Mouse (Mus musculus): Measurements from ENCODE around the gene Cnot6l. TPM values are rescaled to one million over a fixed set of nuclear protein-coding genes. Genes with fewer than 3 reads are reported as not detected.

Cnot6l gene
- polyA plus RNA-seq, 1 experiment from 2014 or later: 17.6 TPM

- Histone ChIP-seq H3K4me2 (no peak overlapping the region), H3K9ac (no peak overlapping the region), H3K27me3 (replicated peaks) (no peaks in the 10 kb centered on the region), H3K27ac (ENCODE audit: poor library complexity, severe bottlenecking) (no peak overlapping the region), H3K4me1 (replicated peaks) (no peaks in the 10 kb centered on the region), H3K36me3 (no peaks in the 10 kb centered on the region), H3K4me3 (no peak overlapping the region), H3K9me3 (replicated peaks) (no peaks in the 10 kb centered on the region)
- WGBS: 86% methylated on average over 1 of the region's 1 CpGs
- ATAC-seq (ENCODE audit: insufficient number of reproducible peaks, low FRiP score): no peak
Measured at GRCm38 (mm10) chr5:96189761-96190160, 25.8 kb upstream of the Cnot6l start.

GRCm38 (mm10) chr5:96183987-96184386 is 20.0 kb upstream of the Cnot6l start:
- Histone ChIP-seq H3K4me3 (no peak overlapping the region), H3K36me3 (no peaks in the 10 kb centered on the region), H3K27me3 (replicated peaks) (no peaks in the 10 kb centered on the region), H3K4me1 (replicated peaks) (peaks cover 8% of the 10 kb centered on the region; the same call in 1 of the 2 replicates), H3K9ac (no peak overlapping the region), H3K9me3 (replicated peaks) (no peaks in the 10 kb centered on the region), H3K4me2 (no peak overlapping the region), H3K27ac (ENCODE audit: poor library complexity, severe bottlenecking) (no peak overlapping the region)
- no peak for ATAC-seq (ENCODE audit: insufficient number of reproducible peaks, low FRiP score)
- 9% methylated on average over 2 of the region's 2 CpGs for WGBS

- 80% methylated on average over 2 of the region's 2 CpGs for WGBS
- Histone ChIP-seq H3K4me3 (no peak overlapping the region), H3K4me1 (replicated peaks) (peaks cover 8% of the 10 kb centered on the region; the same call in 1 of the 2 replicates), H3K9me3 (replicated peaks) (no peaks in the 10 kb centered on the region), H3K4me2 (no peak overlapping the region), H3K36me3 (no peaks in the 10 kb centered on the region), H3K27ac (ENCODE audit: poor library complexity, severe bottlenecking) (no peak overlapping the region), H3K27me3 (replicated peaks) (no peaks in the 10 kb centered on the region), H3K9ac (no peak overlapping the region)
- no peak for ATAC-seq (ENCODE audit: insufficient number of reproducible peaks, low FRiP score)
Measured at GRCm38 (mm10) chr5:96183211-96183610, 19.2 kb upstream of the Cnot6l start.

- H3K4me1 ChIP-seq (replicated peaks): no peaks in the 10 kb centered on the region
- no peak for ATAC-seq (ENCODE audit: insufficient number of reproducible peaks, low FRiP score)
- 65% methylated on average over 11 of the region's 11 CpGs for WGBS
- H3K27me3 ChIP-seq (replicated peaks): no peaks in the 10 kb centered on the region
- no peaks in the 10 kb centered on the region for H3K9me3 ChIP-seq (replicated peaks)
- H3K4me2 ChIP-seq: no peak overlapping the region
- no peaks in the 10 kb centered on the region for H3K36me3 ChIP-seq
- no peak overlapping the region for H3K9ac ChIP-seq
- H3K4me3 ChIP-seq: no peak overlapping the region
- no peak overlapping the region for H3K27ac ChIP-seq (ENCODE audit: poor library complexity, severe bottlenecking)
Measured at GRCm38 (mm10) chr5:96176879-96177358, 12.9 kb upstream of the Cnot6l start.

- Histone ChIP-seq H3K4me1 (replicated peaks) (no peaks in the 10 kb centered on the region), H3K9me3 (replicated peaks) (no peaks in the 10 kb centered on the region), H3K9ac (no peak overlapping the region), H3K27me3 (replicated peaks) (no peaks in the 10 kb centered on the region), H3K27ac (ENCODE audit: poor library complexity, severe bottlenecking) (no peak overlapping the region), H3K4me2 (no peak overlapping the region), H3K36me3 (no peaks in the 10 kb centered on the region), H3K4me3 (no peak overlapping the region)
- WGBS: 65% methylated on average over 9 of the region's 9 CpGs
- no peak for ATAC-seq (ENCODE audit: insufficient number of reproducible peaks, low FRiP score)
Measured at GRCm38 (mm10) chr5:96176121-96176520, 12.2 kb upstream of the Cnot6l start.

- H3K36me3 ChIP-seq: no peaks in the 10 kb centered on the region
- no peak overlapping the region for H3K27ac ChIP-seq (ENCODE audit: poor library complexity, severe bottlenecking)
- no peaks in the 10 kb centered on the region for H3K4me1 ChIP-seq (replicated peaks)
- H3K27me3 ChIP-seq (replicated peaks): no peaks in the 10 kb centered on the region
- no peak overlapping the region for H3K9ac ChIP-seq
- H3K4me3 ChIP-seq: no peak overlapping the region
- WGBS: 90% methylated on average over 4 of the region's 4 CpGs
- H3K9me3 ChIP-seq (replicated peaks): 0 out of 2 replicates have a peak, but pooled peaks cover 1% of the 10 kb centered on the region
- ATAC-seq (ENCODE audit: insufficient number of reproducible peaks, low FRiP score): no peak
- H3K4me2 ChIP-seq: no peak overlapping the region
Measured at GRCm38 (mm10) chr5:96171765-96172164, 7.8 kb upstream of the Cnot6l start.

GRCm38 (mm10) chr5:96170443-96170842 is 6.5 kb upstream of the Cnot6l start:
- no peak overlapping the region for H3K27ac ChIP-seq (ENCODE audit: poor library complexity, severe bottlenecking)
- no peak overlapping the region for H3K4me3 ChIP-seq
- ATAC-seq (ENCODE audit: insufficient number of reproducible peaks, low FRiP score): no peak
- H3K4me2 ChIP-seq: no peak overlapping the region
- H3K4me1 ChIP-seq (replicated peaks): no peaks in the 10 kb centered on the region
- 0 out of 2 replicates have a peak, but pooled peaks cover 3% of the 10 kb centered on the region for H3K9me3 ChIP-seq (replicated peaks)
- H3K36me3 ChIP-seq: no peaks in the 10 kb centered on the region
- no peak overlapping the region for H3K9ac ChIP-seq
- WGBS: 49% methylated on average over 3 of the region's 3 CpGs
- H3K27me3 ChIP-seq (replicated peaks): no peaks in the 10 kb centered on the region

- no peaks in the 10 kb centered on the region for H3K36me3 ChIP-seq
- 0 out of 2 replicates have a peak, but pooled peaks cover 3% of the 10 kb centered on the region for H3K9me3 ChIP-seq (replicated peaks)
- no peak overlapping the region for H3K9ac ChIP-seq
- H3K4me3 ChIP-seq: no peak overlapping the region
- no peak overlapping the region for H3K27ac ChIP-seq (ENCODE audit: poor library complexity, severe bottlenecking)
- H3K27me3 ChIP-seq (replicated peaks): no peaks in the 10 kb centered on the region
- 79% methylated on average over 2 of the region's 2 CpGs for WGBS
- H3K4me2 ChIP-seq: no peak overlapping the region
- peaks cover 8% of the 10 kb centered on the region for H3K4me1 ChIP-seq (replicated peaks)
- no peak for ATAC-seq (ENCODE audit: insufficient number of reproducible peaks, low FRiP score)
Measured at GRCm38 (mm10) chr5:96166761-96167160, 2.8 kb upstream of the Cnot6l start.

- H3K4me3 ChIP-seq: peak overlapping the region; percentile 91
- peak overlapping the region; percentile 75 for H3K4me2 ChIP-seq
- peak overlapping the region; percentile 99 for H3K27ac ChIP-seq (ENCODE audit: poor library complexity, severe bottlenecking)
- H3K4me1 ChIP-seq (replicated peaks): peaks cover 14% of the 10 kb centered on the region
- no peaks in the 10 kb centered on the region for H3K27me3 ChIP-seq (replicated peaks)
- 2% methylated on average over 1 of the region's 1 CpGs for WGBS
- no peak for ATAC-seq (ENCODE audit: insufficient number of reproducible peaks, low FRiP score)
- H3K36me3 ChIP-seq: no peaks in the 10 kb centered on the region
- H3K9me3 ChIP-seq (replicated peaks): 0 out of 2 replicates have a peak, but pooled peaks cover 5% of the 10 kb centered on the region
- H3K9ac ChIP-seq: peak overlapping the region; percentile 70
Measured at GRCm38 (mm10) chr5:96163396-96164020, 463 bp downstream of the Cnot6l start.

GRCm38 (mm10) chr5:96162399-96163331 is 1.3 kb downstream of the Cnot6l start:
- peak overlapping the region; percentile 97 for H3K9ac ChIP-seq
- H3K9me3 ChIP-seq (replicated peaks): 0 out of 2 replicates have a peak, but pooled peaks cover 5% of the 10 kb centered on the region
- under 1% methylated on average over 56 of the region's 56 CpGs for WGBS
- peak overlapping the region; percentile 91 for H3K4me3 ChIP-seq
- peak; percentile 95 for ATAC-seq (ENCODE audit: insufficient number of reproducible peaks, low FRiP score)
- H3K27ac ChIP-seq (ENCODE audit: poor library complexity, severe bottlenecking): peak overlapping the region; percentile 99
- H3K36me3 ChIP-seq: no peaks in the 10 kb centered on the region
- H3K4me1 ChIP-seq (replicated peaks): peaks cover 14% of the 10 kb centered on the region
- H3K4me2 ChIP-seq: peak overlapping the region; percentile 75
- no peaks in the 10 kb centered on the region for H3K27me3 ChIP-seq (replicated peaks)

All from heart, embryonic 12.5 days (tissue).